Mouse (Mus musculus): ENCODE data around the gene Tctex1d2. TPM values are rescaled to one million over a fixed set of nuclear protein-coding genes. Genes with fewer than 3 reads are reported as not detected.

Tctex1d2 gene
- total RNA-seq, 2 experiments from 2014 or later, result 5.3 TPM

GRCm38 (mm10) chr16:32400267-32400666, 19.2 kb upstream of the Tctex1d2 start, which contains the start of gene Tm4sf19:
Tm4sf19 (plus strand) TSS chr16:32400506.
- Histone ChIP-seq H3K4me3 (no peak within 1 kb of the TSS), H3K27ac (no peak within 1 kb of the TSS)
- intact Hi-C loops (cut with DNase I), result no loop called here
- DNase-seq, result no peak
- TF ChIP-seq CTCF (IDR thresholded peaks at IDR 0.05), result no peak

- no peak for TF ChIP-seq CTCF (IDR thresholded peaks at IDR 0.05)
- no peak for DNase-seq
- Histone ChIP-seq H3K4me3 (no peak overlapping the region), H3K27ac (no peak overlapping the region)
- intact Hi-C loops (cut with DNase I), result no loop called here
Observed at GRCm38 (mm10) chr16:32401335-32401965, 18.1 kb upstream of the Tctex1d2 start.

GRCm38 (mm10) chr16:32402818-32403217, 16.7 kb upstream of the Tctex1d2 start:
- no peak overlapping the region for H3K27ac ChIP-seq
- DNase-seq, result no peak
- no peak for TF ChIP-seq CTCF (IDR thresholded peaks at IDR 0.05)
- intact Hi-C loops (cut with DNase I), result no loop called here
- H3K4me3 ChIP-seq, result no peak overlapping the region

- intact Hi-C loops (cut with DNase I), result no loop called here
- no peak overlapping the region for H3K27ac ChIP-seq
- no peak for TF ChIP-seq CTCF (IDR thresholded peaks at IDR 0.05)
- DNase-seq, result no peak
- H3K4me3 ChIP-seq, result no peak overlapping the region
Observed at GRCm38 (mm10) chr16:32405716-32406115, 13.8 kb upstream of the Tctex1d2 start.

- no peak overlapping the region for H3K4me3 ChIP-seq
- no peak overlapping the region for H3K27ac ChIP-seq
- intact Hi-C loops (cut with DNase I), result no loop called here
- no peak for DNase-seq
- no peak for TF ChIP-seq CTCF (IDR thresholded peaks at IDR 0.05)
Observed at GRCm38 (mm10) chr16:32406671-32407070, 12.8 kb upstream of the Tctex1d2 start.

GRCm38 (mm10) chr16:32407730-32408129, 11.8 kb upstream of the Tctex1d2 start:
- Histone ChIP-seq H3K4me3 (no peak overlapping the region), H3K27ac (no peak overlapping the region)
- intact Hi-C loops (cut with DNase I), result no loop called here
- TF ChIP-seq CTCF (IDR thresholded peaks at IDR 0.05), result no peak
- no peak for DNase-seq

GRCm38 (mm10) chr16:32417457-32417856, 2.0 kb upstream of the Tctex1d2 start:
- DNase-seq, result no peak
- intact Hi-C loops (cut with DNase I), result no loop called here
- no peak overlapping the region for H3K4me3 ChIP-seq
- no peak for TF ChIP-seq CTCF (IDR thresholded peaks at IDR 0.05)
- no peak overlapping the region for H3K27ac ChIP-seq

- TF ChIP-seq CTCF (IDR thresholded peaks at IDR 0.05), result no peak
- intact Hi-C loops (cut with DNase I), result loop anchor here (5.0 kb wide), 1 partner anchor 45 kb away; no protein-coding TSS in a partner anchor
- no peak for DNase-seq
Observed at GRCm38 (mm10) chr16:32427506-32427905, 8.0 kb downstream of the Tctex1d2 start.

GRCm38 (mm10) chr16:32430474-32431046, 11.1 kb downstream of the Tctex1d2 start, which contains the start of gene Pcyt1a:
Pcyt1a (plus strand) TSS chr16:32430921.
- DNase-seq, result peak; percentile 93
- peak; percentile 42; the same call in 1 of the 2 replicates for TF ChIP-seq CTCF (IDR thresholded peaks at IDR 0.05)
- intact Hi-C loops (cut with DNase I), result loop anchor here (5.0 kb wide), 2 partner anchors 98 to 153 kb away; partner anchors contain the start of genes Rnf168 and Ubxn7
- H3K4me3 ChIP-seq, result peak within 1 kb of the TSS; percentile 87
- peak within 1 kb of the TSS; percentile 93 for H3K27ac ChIP-seq

More at GRCm38 (mm10) chr16:32427506-32427905, 8.0 kb downstream of the Tctex1d2 start:
- H3K27ac ChIP-seq, result no peak overlapping the region
- no peak overlapping the region for H3K4me3 ChIP-seq

- Histone ChIP-seq H3K4me3 (peak overlapping the region; percentile 87), H3K27ac (peak overlapping the region; percentile 93)
- DNase-seq, result no peak
- intact Hi-C loops (cut with DNase I), result loop anchor here (5.0 kb wide), 2 partner anchors 99 to 154 kb away; partner anchors contain the start of genes Rnf168 and Ubxn7
- no peak for TF ChIP-seq CTCF (IDR thresholded peaks at IDR 0.05)
Observed at GRCm38 (mm10) chr16:32431047-32431591, 11.6 kb downstream of the Tctex1d2 start.

- Histone ChIP-seq H3K4me3 (peak overlapping the region; percentile 87), H3K27ac (peak overlapping the region; percentile 93)
- DNase-seq, result no peak
- no peak for TF ChIP-seq CTCF (IDR thresholded peaks at IDR 0.05)
- intact Hi-C loops (cut with DNase I), result loop anchor here (5.0 kb wide), 2 partner anchors 100 to 155 kb away; partner anchors contain the start of genes Rnf168 and Ubxn7
Observed at GRCm38 (mm10) chr16:32431926-32432325, 12.4 kb downstream of the Tctex1d2 start.

GRCm38 (mm10) chr16:32433138-32433537, 13.6 kb downstream of the Tctex1d2 start:
- intact Hi-C loops (cut with DNase I), result loop anchor here (5.0 kb wide), 2 partner anchors 101 to 156 kb away; partner anchors contain the start of genes Rnf168 and Ubxn7
- no peak for TF ChIP-seq CTCF (IDR thresholded peaks at IDR 0.05)
- no peak overlapping the region for H3K4me3 ChIP-seq
- no peak for DNase-seq
- H3K27ac ChIP-seq, result peak overlapping the region; percentile 93

GRCm38 (mm10) chr16:32434066-32434465, 14.6 kb downstream of the Tctex1d2 start:
- intact Hi-C loops (cut with DNase I), result loop anchor here (5.0 kb wide), 2 partner anchors 102 to 157 kb away; partner anchors contain the start of genes Rnf168 and Ubxn7
- TF ChIP-seq CTCF (IDR thresholded peaks at IDR 0.05), result no peak
- DNase-seq, result peak; percentile 69
- H3K4me3 ChIP-seq, result peak overlapping the region; percentile 31
- H3K27ac ChIP-seq, result peak overlapping the region; percentile 93
